Mouse (Mus musculus) testis, adult 2 months (tissue): ENCODE data around the gene Fadd.

Experiments used
- CTCF ChIP-seq: fragments of 200-500 bp; IDR thresholded peaks from 2 replicates; pipeline ENCODE4 v1.5.1; 2012; ENCODE audit warnings: low read depth, mild to moderate bottlenecking, inconsistent platforms, low read length, moderate library complexity; ENCODE audit not compliant: control insufficient read depth, insufficient read depth, insufficient replicate concordance
- POLR2A ChIP-seq: fragments of 200-500 bp; IDR thresholded peaks from 2 replicates; pipeline ENCODE4 v1.6.1; 2012; ENCODE audit warnings: low read depth, mild to moderate bottlenecking, inconsistent platforms, low read length, moderate library complexity; ENCODE audit not compliant: control insufficient read depth

DNA sequence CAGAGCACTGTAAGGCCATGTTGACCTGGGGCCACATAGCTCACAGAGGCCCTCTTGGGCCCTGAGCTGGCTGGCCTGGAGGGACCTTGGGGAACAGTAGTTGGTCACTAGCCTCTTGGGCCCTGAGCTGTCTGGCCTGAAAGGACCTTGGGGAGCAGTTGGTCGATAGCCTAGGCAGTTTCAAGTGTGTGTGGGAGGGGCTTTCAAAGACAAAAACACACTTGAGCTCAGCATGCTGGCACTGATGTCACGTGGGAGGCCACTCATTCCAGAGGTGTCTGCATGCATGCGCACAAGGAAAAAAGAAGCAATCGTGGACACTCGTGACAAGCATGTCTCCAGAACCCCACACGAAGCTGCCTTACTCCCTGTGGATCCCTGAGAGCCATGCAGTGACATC, 33.1 kb upstream of the Fadd start:
- TF ChIP-seq POLR2A (no peak), CTCF (no peak)
